Mouse (Mus musculus): ENCODE results near the gene Dntt. TPM values are rescaled to one million over a fixed set of nuclear protein-coding genes. Genes with fewer than 3 reads are reported as not detected.

Gene Dntt
- under 1 TPM in 1 of 4 experiments, not detected in 3; 0.23 TPM for total RNA-seq (2022)

DNA sequence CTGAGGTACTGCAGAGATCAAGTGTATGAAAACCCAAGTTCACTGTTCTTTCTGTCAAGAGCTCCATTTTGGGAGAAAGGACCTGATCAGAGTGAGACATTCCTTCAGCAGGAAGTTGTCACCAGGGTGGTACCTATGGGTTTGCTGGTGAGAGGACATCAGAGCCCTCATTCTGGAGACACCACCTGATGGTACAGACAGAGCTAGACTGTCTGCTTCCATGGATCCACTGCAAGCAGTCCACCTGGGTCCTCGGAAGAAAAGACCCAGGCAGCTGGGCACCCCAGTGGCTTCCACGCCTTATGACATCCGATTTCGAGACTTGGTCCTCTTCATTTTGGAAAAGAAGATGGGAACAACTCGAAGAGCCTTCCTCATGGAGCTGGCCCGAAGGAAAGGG lies at the start of gene Dntt:
Gene Dntt, plus strand, starts transcription at position 57 of the 400 bp plus-strand sequence.
- DNase-seq (ENCODE audit: low spot score in 2 of 2) = no peak

- DNase-seq (ENCODE audit: low spot score in 2 of 2) = no peak
These were observed 48.4 kb upstream of the Dntt start for GRCm38 (mm10) chr19:40980671-40981070.

GRCm38 (mm10) chr19:40984536-40984935 lies 44.5 kb upstream of the Dntt start:
- DNase-seq (ENCODE audit: low spot score in 2 of 2) = no peak

GRCm38 (mm10) chr19:40988856-40989255 lies 40.2 kb upstream of the Dntt start:
- no peak for DNase-seq (ENCODE audit: low spot score in 2 of 2)

GRCm38 (mm10) chr19:40989961-40990600 lies 39.0 kb upstream of the Dntt start:
- DNase-seq (ENCODE audit: low spot score in 2 of 2) = no peak

- DNase-seq (ENCODE audit: low spot score in 2 of 2) = no peak
These were observed 38.2 kb upstream of the Dntt start for GRCm38 (mm10) chr19:40990781-40991343.

DNA sequence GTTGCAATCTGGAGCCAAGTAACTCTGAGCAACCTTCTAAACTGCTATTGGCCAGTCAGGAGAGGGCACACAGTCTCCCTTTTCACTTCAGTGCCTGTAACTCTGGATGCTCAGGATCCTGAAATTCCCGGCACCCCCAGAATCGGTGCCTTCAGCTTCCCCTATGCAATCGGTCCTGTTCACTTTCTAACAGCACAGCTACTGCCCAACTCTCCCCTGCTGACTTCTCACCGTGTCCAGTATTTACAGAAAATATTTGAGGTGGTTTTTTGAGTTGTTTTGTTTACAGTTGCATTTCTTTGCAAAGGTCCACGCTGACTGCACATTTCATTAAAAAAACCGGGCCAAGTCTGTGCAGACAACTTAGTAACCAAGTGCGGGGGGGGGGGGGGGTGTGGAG lies 37.4 kb upstream of the Dntt start:
- DNase-seq (ENCODE audit: low spot score in 2 of 2) = no peak

- no peak for DNase-seq (ENCODE audit: low spot score in 2 of 2)
These were observed 37.0 kb upstream of the Dntt start for GRCm38 (mm10) chr19:40992096-40992495.

DNA sequence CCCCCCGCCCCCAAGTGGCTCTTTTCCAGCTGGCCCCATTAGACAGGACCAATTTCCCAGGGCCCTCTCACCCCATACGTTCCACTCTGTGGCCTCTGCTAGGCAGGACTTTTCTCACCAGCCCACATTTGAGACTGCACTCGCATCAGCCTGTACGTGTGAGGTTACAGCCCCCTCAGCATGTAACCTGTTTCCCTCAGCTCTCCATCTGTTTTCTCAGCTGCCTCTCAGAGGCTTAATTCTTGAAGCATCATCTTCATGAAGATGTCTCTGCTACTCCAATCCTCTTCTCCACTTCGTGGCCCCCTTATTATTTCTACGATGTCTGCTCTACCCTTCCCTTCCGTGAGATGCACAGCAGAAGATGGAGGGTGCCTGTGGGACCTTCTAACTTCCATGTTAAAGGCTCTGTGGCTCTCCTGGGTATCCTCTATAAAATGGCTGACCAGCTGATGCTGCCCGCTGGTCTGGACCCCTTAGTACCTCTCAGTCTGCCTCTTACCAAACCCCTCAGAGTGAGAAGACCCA lies 36.5 kb upstream of the Dntt start:
- no peak for DNase-seq (ENCODE audit: low spot score in 2 of 2)

- DNase-seq (ENCODE audit: low spot score in 2 of 2) = no peak
These were observed 35.7 kb upstream of the Dntt start for GRCm38 (mm10) chr19:40993356-40993755.

- DNase-seq (ENCODE audit: low spot score in 2 of 2) = peak in 1 of 2 experiments; percentile 56
These were observed 35.0 kb upstream of the Dntt start, which contains the start of gene Blnk for GRCm38 (mm10) chr19:40994057-40994585. Gene Blnk (minus strand): TSS chr19:40994535.

DNA sequence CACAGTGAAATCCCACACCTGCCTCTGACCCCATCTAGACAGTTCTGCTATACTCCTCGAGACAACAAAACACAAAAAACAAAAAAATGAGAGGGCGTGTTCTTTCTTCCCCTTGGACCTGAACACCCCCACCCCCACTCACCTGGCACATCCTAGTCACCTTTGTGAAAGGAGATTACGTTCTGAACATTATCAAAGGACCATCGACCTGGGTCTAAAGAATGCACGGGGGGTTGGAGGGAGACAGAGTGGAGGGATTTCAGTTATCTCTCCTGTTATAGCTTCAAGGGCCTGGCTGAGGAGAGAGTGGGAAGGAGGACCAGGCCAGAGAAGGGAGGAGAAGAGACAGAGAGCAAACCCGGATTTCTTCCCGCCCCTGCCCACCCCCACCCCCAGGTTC lies 34.2 kb upstream of the Dntt start:
- DNase-seq (ENCODE audit: low spot score in 2 of 2) = no peak

DNA sequence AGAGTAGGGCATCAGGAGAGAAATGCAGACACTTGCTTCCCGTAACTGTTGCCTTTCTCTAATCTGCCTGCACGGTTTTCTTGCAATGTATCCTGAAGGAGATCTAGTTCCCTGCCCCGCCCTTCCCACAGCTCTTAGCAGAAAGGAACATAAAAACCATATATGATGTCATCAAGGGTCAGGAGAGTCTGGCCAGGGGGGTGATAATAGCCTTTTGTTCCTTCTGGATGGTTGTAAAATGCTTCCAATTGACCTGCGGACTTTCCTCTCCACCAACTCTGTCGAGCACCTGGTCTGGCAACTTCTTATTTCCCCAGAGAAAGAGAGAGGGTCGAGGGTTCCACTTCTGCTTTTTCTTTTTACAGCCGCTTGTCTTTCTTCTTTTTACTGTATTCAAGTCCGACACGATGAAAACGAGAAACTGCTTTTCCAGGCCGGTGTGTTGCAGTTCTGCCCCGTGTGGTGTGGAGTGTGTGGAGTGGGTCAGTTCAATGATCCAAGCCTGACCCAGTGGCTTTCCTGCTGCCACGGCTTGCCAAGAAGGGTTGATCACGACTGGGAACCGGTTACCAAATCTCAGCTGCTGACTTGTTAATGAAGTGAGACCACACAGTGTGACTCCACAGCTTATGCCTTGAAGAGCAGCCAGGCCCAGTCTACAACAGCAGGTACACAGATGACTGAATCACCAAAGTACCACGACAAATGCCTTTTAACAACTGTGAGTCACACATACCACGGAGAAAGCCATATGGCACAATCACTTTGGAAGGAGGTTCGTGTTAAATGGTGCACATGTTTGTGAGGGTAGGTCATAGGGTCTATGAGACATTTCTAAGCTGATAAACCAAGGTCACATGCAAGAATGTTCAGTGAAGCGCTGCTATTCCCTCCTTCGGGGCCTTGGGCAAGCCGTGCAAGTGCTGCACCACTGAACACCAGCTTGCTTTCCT lies 33.4 kb upstream of the Dntt start:
- DNase-seq (ENCODE audit: low spot score in 2 of 2) = peak; percentile 52 to 56

GRCm38 (mm10) chr19:40996722-40997121 lies 32.4 kb upstream of the Dntt start:
- DNase-seq (ENCODE audit: low spot score in 2 of 2) = no peak

GRCm38 (mm10) chr19:40998469-40999170 lies 30.5 kb upstream of the Dntt start:
- no peak for DNase-seq (ENCODE audit: low spot score in 2 of 2)

- no peak for DNase-seq (ENCODE audit: low spot score in 2 of 2)
These were observed 29.5 kb upstream of the Dntt start for GRCm38 (mm10) chr19:40999569-40999968.

- DNase-seq (ENCODE audit: low spot score in 2 of 2) = no peak
These were observed 25.3 kb upstream of the Dntt start for GRCm38 (mm10) chr19:41003694-41004315.

DNA sequence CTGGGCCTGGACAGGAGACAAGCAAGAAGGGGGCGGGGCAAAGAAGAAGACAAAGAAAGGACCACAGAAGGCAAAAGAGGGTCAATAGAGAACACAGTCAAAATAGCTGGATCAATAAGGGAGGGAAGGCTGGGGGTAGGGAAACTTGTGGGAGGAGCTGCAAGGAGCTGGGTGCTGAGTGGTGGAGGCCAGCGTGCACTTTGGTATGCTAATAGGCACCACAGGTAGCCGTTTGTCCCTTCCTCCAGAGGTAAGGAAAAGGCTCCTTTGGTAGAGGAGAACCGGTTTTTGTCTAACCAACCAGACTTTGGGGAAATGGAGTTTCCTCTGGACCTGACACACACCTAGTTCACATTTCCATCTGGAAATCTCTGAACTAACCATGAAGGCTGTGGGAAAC lies 22.5 kb upstream of the Dntt start:
- DNase-seq (ENCODE audit: low spot score in 2 of 2) = no peak

GRCm38 (mm10) chr19:41007326-41007725 lies 21.7 kb upstream of the Dntt start:
- no peak for DNase-seq (ENCODE audit: low spot score in 2 of 2)

DNA sequence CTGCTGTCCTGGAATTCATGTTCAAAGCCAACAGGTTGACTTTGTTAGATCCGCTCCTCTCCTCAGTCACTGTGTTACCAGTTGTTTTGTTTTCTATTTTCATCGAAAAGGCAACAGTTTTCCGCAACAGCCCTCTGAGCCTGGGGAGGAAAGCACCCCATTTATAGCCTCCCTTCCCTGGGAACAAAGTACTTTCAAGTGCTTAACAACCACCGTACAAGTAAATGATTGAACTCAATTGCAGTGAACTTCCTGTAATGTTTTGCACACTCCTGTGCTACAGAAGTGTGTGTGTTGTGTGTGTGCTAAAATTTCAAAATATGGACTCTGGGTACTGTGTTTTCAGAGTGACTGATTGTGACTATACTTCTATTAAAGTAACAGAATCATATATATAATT lies 21.3 kb upstream of the Dntt start:
- no peak for DNase-seq (ENCODE audit: low spot score in 2 of 2)

Measured in layer of hippocampus, adult 8-10 months (tissue).